1 mouse cellular context compared by ENCODE assay signal in the genomic region with DNA sequence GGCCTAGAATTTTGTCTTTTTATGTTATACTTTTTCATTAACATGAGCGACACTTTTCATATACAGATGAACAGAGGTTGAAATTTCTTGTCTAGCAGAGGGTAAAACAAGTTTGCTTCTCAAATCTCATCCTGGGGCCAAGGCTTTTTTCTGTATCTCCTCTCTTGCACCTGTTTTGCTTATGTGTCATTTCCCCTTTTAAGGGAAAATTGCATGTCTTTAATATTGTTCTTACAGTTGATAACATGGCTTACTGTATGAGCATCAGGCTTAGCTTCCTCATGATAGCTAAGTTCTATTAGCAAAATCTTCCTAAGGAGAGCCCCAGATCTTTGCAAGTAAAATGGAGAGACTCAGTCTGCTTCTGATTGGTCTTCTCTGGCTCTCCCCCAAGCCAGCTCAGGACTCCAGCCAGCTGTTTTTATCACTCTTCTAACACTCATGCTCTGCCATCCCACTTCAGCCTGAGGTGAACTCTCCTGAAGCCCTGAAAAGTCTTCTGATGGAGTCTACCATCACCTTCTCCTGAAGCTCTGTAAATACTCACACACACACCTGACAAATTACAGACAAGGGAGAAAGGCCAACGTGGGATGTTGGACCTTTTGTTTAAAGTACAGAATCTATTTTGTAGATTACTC.
TF ChIP-seq lines count a peak whose summit lies in the region.

No protein-coding gene starts in this region.

TF ChIP-seq in MEL, 35 proteins besides CTCF, POLR2A, EP300 and RAD21 (continued from another document):
- TF ChIP-seq MYB (IDR thresholded peaks at IDR 0.05; ENCODE audit: low read depth, low read length) (no peak), USF2 (IDR thresholded peaks at IDR 0.05; ENCODE audit: borderline replicate concordance in 1 of 2, insufficient read depth in 1 of 2, low read depth in 1 of 2, low read length in 2 of 2) (no peak), ZC3H11A (IDR thresholded peaks at IDR 0.05; ENCODE audit: low read depth, low read length) (no peak), BHLHE40 (IDR thresholded peaks at IDR 0.05; ENCODE audit: borderline replicate concordance, low read depth, low read length) (no peak), ELF1 (IDR thresholded peaks at IDR 0.05; ENCODE audit: low read depth, low read length) (no peak)
